In genomic region chr13:62466424-62467334, GRCm38 (mm10) we compare ENCODE assay signal across 8 mouse cellular contexts. TPM values are rescaled to one million over a fixed set of nuclear protein-coding genes. Genes with fewer than 3 reads are reported as not detected.
DNase-seq lines count a peak whose midpoint lies in the region; ATAC-seq and TF ChIP-seq lines count a peak whose summit lies in the region.
"Not testable (repeated sequence)": the region's sequence is repeated elsewhere in the genome, so short reads cannot be mapped to it uniquely, and the experiment has no call there.

TSS of gene Gm49359 (minus strand) at chr13:62466832.

- H3K27me3 ChIP-seq in embryonic facial prominence, embryonic 13.5 days; kidney, adult 2 months (replicated peaks; ENCODE audit: control insufficient read depth, insufficient read depth, low read length); limb, embryonic 12.5 days; midbrain, embryonic 15.5 days (replicated peaks); spleen, adult 2 months (ENCODE audit: control insufficient read depth, insufficient read depth, low read length): not testable (repeated sequence)

- TF ChIP-seq CTCF in kidney, adult 2 months (conservative IDR thresholded peaks at IDR 0.05; ENCODE audit: insufficient read depth, insufficient read length, low read depth, low read length); spleen, adult 2 months (IDR thresholded peaks at IDR 0.05; ENCODE audit: extremely low read depth, insufficient read depth, insufficient read length, insufficient replicate concordance): not testable (repeated sequence)

- H3K9me3 ChIP-seq in embryonic facial prominence, embryonic 13.5 days = peaks cover 10% of the 10 kb centered on the region
- peaks cover 14% of the 10 kb centered on the region for H3K9me3 ChIP-seq in limb, embryonic 12.5 days
- peaks cover 10% of the 10 kb centered on the region; the same call in 1 of the 2 replicates for H3K9me3 ChIP-seq in midbrain, embryonic 15.5 days

- not testable (repeated sequence) for H3K4me1 ChIP-seq in embryonic facial prominence, embryonic 13.5 days; kidney, adult 2 months (ENCODE audit: control insufficient read depth, insufficient read depth, low read length); limb, embryonic 12.5 days (replicated peaks); midbrain, embryonic 15.5 days; spleen, adult 2 months (ENCODE audit: control insufficient read depth, insufficient read depth, insufficient read length)

- ATAC-seq in embryonic facial prominence, embryonic 13.5 days (ENCODE audit: insufficient number of reproducible peaks, insufficient read depth, low FRiP score, low TSS enrichment, low read depth) = peak; percentile 87
- peak; percentile 98 for ATAC-seq in limb, embryonic 12.5 days (ENCODE audit: insufficient number of reproducible peaks, insufficient read depth, low FRiP score, low TSS enrichment, low read depth)
- ATAC-seq in midbrain, embryonic 15.5 days (replicated peaks) = peak; percentile 100

- H3K4me3 ChIP-seq in embryonic facial prominence, embryonic 13.5 days = peak within 1 kb of the TSS; percentile 66
- peak within 1 kb of the TSS; percentile 85 for H3K4me3 ChIP-seq in kidney, adult 2 months (ENCODE audit: insufficient read depth, low read depth, low read length)
- H3K4me3 ChIP-seq in limb, embryonic 12.5 days (replicated peaks) = peak within 1 kb of the TSS; percentile 63
- H3K4me3 ChIP-seq in midbrain, embryonic 15.5 days = peak within 1 kb of the TSS; percentile 56
- peak within 1 kb of the TSS; percentile 83 for H3K4me3 ChIP-seq in spleen, adult 2 months (ENCODE audit: extremely low read depth, insufficient read depth, insufficient read length)

- TF ChIP-seq POLR2A in kidney, adult 2 months (IDR thresholded peaks at IDR 0.05; ENCODE audit: low read depth, low read length); spleen, adult 2 months (IDR thresholded peaks at IDR 0.05; ENCODE audit: low read depth, low read length): not testable (repeated sequence)

- peak within 1 kb of the TSS; percentile 75 for H3K27ac ChIP-seq in embryonic facial prominence, embryonic 13.5 days
- H3K27ac ChIP-seq in kidney, adult 2 months (ENCODE audit: insufficient read depth, low read depth, low read length) = peak within 1 kb of the TSS; percentile 41
- peak within 1 kb of the TSS; percentile 70; the same call in 1 of the 2 replicates for H3K27ac ChIP-seq in limb, embryonic 12.5 days
- H3K27ac ChIP-seq in midbrain, embryonic 15.5 days = peak within 1 kb of the TSS; percentile 82
- peak within 1 kb of the TSS; percentile 76 for H3K27ac ChIP-seq in spleen, adult 2 months (ENCODE audit: insufficient read depth, low read length)

- H3K36me3 ChIP-seq in embryonic facial prominence, embryonic 13.5 days = peaks cover 20% of the 10 kb centered on the region
- H3K36me3 ChIP-seq in kidney, adult 2 months (ENCODE audit: control insufficient read depth, insufficient read depth, low read length); midbrain, embryonic 15.5 days (replicated peaks); spleen, adult 2 months (ENCODE audit: control insufficient read depth, insufficient read depth, low read length): not testable (repeated sequence)
- H3K36me3 ChIP-seq in limb, embryonic 12.5 days = peaks cover 16% of the 10 kb centered on the region

- DNase-seq in 3134 (ENCODE audit: extremely low read depth, insufficient read length, low spot score) = peak; percentile 75
- DNase-seq in adrenal gland, postnatal 36 days = peak; percentile 90 to 91
- DNase-seq in heart, adult 18-20 months = peak; percentile 95
- DNase-seq in kidney, adult 2 months = peak; percentile 96
- DNase-seq in spleen, adult 2 months (ENCODE audit: low read depth in 1 of 2, low spot score in 2 of 2) = peak; percentile 90

- WGBS in embryonic facial prominence, embryonic 13.5 days = 2% methylated on average over 28 of the region's 28 CpGs
- WGBS in kidney, adult 2 months = 2% methylated on average over 28 of the region's 28 CpGs
- WGBS in limb, embryonic 12.5 days = 2% methylated on average over 28 of the region's 28 CpGs
- WGBS in midbrain, embryonic 15.5 days = 1% methylated on average over 28 of the region's 28 CpGs
- WGBS in spleen, adult 2 months = 2% methylated on average over 28 of the region's 28 CpGs

- peak within 1 kb of the TSS; percentile 49 for H3K4me2 ChIP-seq in embryonic facial prominence, embryonic 13.5 days
- peak within 1 kb of the TSS; percentile 41 for H3K4me2 ChIP-seq in limb, embryonic 12.5 days
- H3K4me2 ChIP-seq in midbrain, embryonic 15.5 days = peak within 1 kb of the TSS; percentile 44

- peak within 1 kb of the TSS; percentile 80 for H3K9ac ChIP-seq in embryonic facial prominence, embryonic 13.5 days
- H3K9ac ChIP-seq in limb, embryonic 12.5 days (replicated peaks) = peak within 1 kb of the TSS; percentile 76
- H3K9ac ChIP-seq in midbrain, embryonic 15.5 days = peak within 1 kb of the TSS; percentile 73

RNA-seq across cellular contexts. Expression of gene Gm49359, which starts in this region (rescaled TPM):
- total RNA-seq in adrenal gland, postnatal 36 days (2021) = 10 to 100 TPM in 1 of 2 experiments, 1 to 10 TPM in 1; 8.5 to 11.0 TPM
- polyA plus RNA-seq in embryonic facial prominence, embryonic 13.5 days (2015; fragmentation: Nextera tagmentation; extraction: Ambion mirVana) = 18.8 and 19.2 TPM in 2 replicates
- 1 to 10 TPM; 5.0 to 5.6 TPM for total RNA-seq in heart, adult 18-20 months (2021)
- 0.71 and 1.4 TPM in 2 replicates for polyA plus RNA-seq in kidney, adult 2 months (2012; rRNA removed)
- 18.6 and 18.8 TPM in 2 replicates for polyA plus RNA-seq in limb, embryonic 12.5 days (2016; fragmentation: Nextera tagmentation; extraction: Ambion mirVana)
- 16.7 and 16.8 TPM in 2 replicates for polyA plus RNA-seq in midbrain, embryonic 15.5 days (2015; fragmentation: Nextera tagmentation; extraction: Ambion mirVana)
- polyA plus RNA-seq in spleen, adult 2 months (2012; rRNA removed) = 0.36 and 1.0 TPM in 2 replicates

Comparison
In these comparisons a context has a peak if more than half of its experiments do, and no peak if none do; other contexts are left out.
1. Peak in every context shown above with its lines: DNase-seq, ATAC-seq, H3K4me3 ChIP-seq and H3K27ac ChIP-seq.